Mouse (Mus musculus): Measurements from ENCODE around the gene Fam214a. TPM values are rescaled to one million over a fixed set of nuclear protein-coding genes. Genes with fewer than 3 reads are reported as not detected.
A peak's percentile ranks its signal among the peaks of the same experiment; 100 is the strongest.

The Fam214a gene
- polyA plus RNA-seq, 1 experiment from 2014 or later, result 19.2 TPM

- H3K36me3 ChIP-seq, result no peaks in the 10 kb centered on the region
- WGBS, result under 1% methylated on average over 10 of the region's 10 CpGs
- H3K4me2 ChIP-seq, result peak overlapping the region; percentile 68
- H3K9me3 ChIP-seq (replicated peaks), result no peaks in the 10 kb centered on the region
- H3K27ac ChIP-seq (replicated peaks), result 0 out of 2 replicates have a peak overlapping the region, but pooled peaks have one; percentile 82
- peak overlapping the region; percentile 91 for H3K4me3 ChIP-seq (replicated peaks)
- H3K27me3 ChIP-seq (replicated peaks), result no peaks in the 10 kb centered on the region
- H3K4me1 ChIP-seq, result peaks cover 21% of the 10 kb centered on the region
- no peak for ATAC-seq (ENCODE audit: low FRiP score)
- H3K9ac ChIP-seq (replicated peaks), result peak overlapping the region; percentile 91
Measured at GRCm38 (mm10) chr9:75038357-75038688, 85.6 kb downstream of the Fam214a start.

- no peak overlapping the region for H3K4me2 ChIP-seq
- WGBS, result 92% methylated on average over 2 of the region's 2 CpGs
- H3K4me3 ChIP-seq (replicated peaks), result no peak overlapping the region
- ATAC-seq (ENCODE audit: low FRiP score), result no peak
- peaks cover 21% of the 10 kb centered on the region for H3K4me1 ChIP-seq
- H3K27ac ChIP-seq (replicated peaks), result no peak overlapping the region
- H3K9ac ChIP-seq (replicated peaks), result no peak overlapping the region
- no peaks in the 10 kb centered on the region for H3K9me3 ChIP-seq (replicated peaks)
- no peaks in the 10 kb centered on the region for H3K27me3 ChIP-seq (replicated peaks)
- H3K36me3 ChIP-seq, result peaks cover 4% of the 10 kb centered on the region; the same call in 1 of the 2 replicates
Measured at GRCm38 (mm10) chr9:75040566-75040965, 87.9 kb downstream of the Fam214a start.

GRCm38 (mm10) chr9:75041840-75042525, 89.3 kb downstream of the Fam214a start:
- WGBS, result 90% methylated on average over 2 of the region's 2 CpGs

GRCm38 (mm10) chr9:75043191-75043590, 90.5 kb downstream of the Fam214a start:
- peaks cover 12% of the 10 kb centered on the region; the same call in 1 of the 2 replicates for H3K36me3 ChIP-seq
- H3K9ac ChIP-seq (replicated peaks), result no peak overlapping the region
- no peak overlapping the region for H3K4me2 ChIP-seq
- H3K27ac ChIP-seq (replicated peaks), result no peak overlapping the region
- peaks cover 20% of the 10 kb centered on the region for H3K4me1 ChIP-seq
- H3K27me3 ChIP-seq (replicated peaks), result no peaks in the 10 kb centered on the region
- no peaks in the 10 kb centered on the region for H3K9me3 ChIP-seq (replicated peaks)
- no peak overlapping the region for H3K4me3 ChIP-seq (replicated peaks)
- ATAC-seq (ENCODE audit: low FRiP score), result no peak
- WGBS, result 92% methylated on average over 2 of the region's 2 CpGs

More at GRCm38 (mm10) chr9:75041840-75042525, 89.3 kb downstream of the Fam214a start:
- peaks cover 21% of the 10 kb centered on the region for H3K4me1 ChIP-seq
- ATAC-seq (ENCODE audit: low FRiP score), result no peak
- H3K9me3 ChIP-seq (replicated peaks), result no peaks in the 10 kb centered on the region
- H3K27me3 ChIP-seq (replicated peaks), result no peaks in the 10 kb centered on the region
- H3K36me3 ChIP-seq, result peaks cover 12% of the 10 kb centered on the region; the same call in 1 of the 2 replicates
- no peak overlapping the region for H3K9ac ChIP-seq (replicated peaks)
- no peak overlapping the region for H3K27ac ChIP-seq (replicated peaks)
- H3K4me2 ChIP-seq, result no peak overlapping the region
- no peak overlapping the region for H3K4me3 ChIP-seq (replicated peaks)

- H3K9me3 ChIP-seq (replicated peaks), result no peaks in the 10 kb centered on the region
- no peak for ATAC-seq (ENCODE audit: low FRiP score)
Measured at GRCm38 (mm10) chr9:75047079-75047478, 94.4 kb downstream of the Fam214a start.

GRCm38 (mm10) chr9:75049100-75049499, 96.4 kb downstream of the Fam214a start:
- no peak overlapping the region for H3K4me3 ChIP-seq (replicated peaks)
- H3K9me3 ChIP-seq (replicated peaks), result no peaks in the 10 kb centered on the region
- ATAC-seq (ENCODE audit: low FRiP score), result no peak
- no peak overlapping the region for H3K4me2 ChIP-seq
- no peak overlapping the region for H3K9ac ChIP-seq (replicated peaks)
- H3K27ac ChIP-seq (replicated peaks), result no peak overlapping the region
- no peaks in the 10 kb centered on the region for H3K4me1 ChIP-seq
- no peaks in the 10 kb centered on the region for H3K27me3 ChIP-seq (replicated peaks)
- 79% methylated on average over 3 of the region's 3 CpGs for WGBS
- H3K36me3 ChIP-seq, result peaks cover 12% of the 10 kb centered on the region; the same call in 1 of the 2 replicates

More at GRCm38 (mm10) chr9:75047079-75047478, 94.4 kb downstream of the Fam214a start:
- Histone ChIP-seq H3K36me3 (peaks cover 12% of the 10 kb centered on the region; the same call in 1 of the 2 replicates), H3K27me3 (replicated peaks) (no peaks in the 10 kb centered on the region), H3K4me3 (replicated peaks) (no peak overlapping the region), H3K27ac (replicated peaks) (no peak overlapping the region), H3K9ac (replicated peaks) (no peak overlapping the region), H3K4me2 (no peak overlapping the region), H3K4me1 (no peaks in the 10 kb centered on the region)

GRCm38 (mm10) chr9:75050003-75050402, 97.3 kb downstream of the Fam214a start:
- Histone ChIP-seq H3K4me1 (no peaks in the 10 kb centered on the region), H3K27me3 (replicated peaks) (no peaks in the 10 kb centered on the region), H3K27ac (replicated peaks) (no peak overlapping the region), H3K9ac (replicated peaks) (no peak overlapping the region), H3K4me2 (no peak overlapping the region), H3K9me3 (replicated peaks) (no peaks in the 10 kb centered on the region), H3K4me3 (replicated peaks) (no peak overlapping the region), H3K36me3 (peaks cover 12% of the 10 kb centered on the region; the same call in 1 of the 2 replicates)
- 28% methylated on average over 3 of the region's 3 CpGs for WGBS
- ATAC-seq (ENCODE audit: low FRiP score), result peak; percentile 72; the same call in 1 of the 2 replicates

GRCm38 (mm10) chr9:75051841-75052240, 99.2 kb downstream of the Fam214a start:
- WGBS, result 89% methylated on average over 4 of the region's 4 CpGs
- Histone ChIP-seq H3K4me1 (no peaks in the 10 kb centered on the region), H3K27me3 (replicated peaks) (no peaks in the 10 kb centered on the region), H3K36me3 (peaks cover 5% of the 10 kb centered on the region), H3K27ac (replicated peaks) (no peak overlapping the region), H3K4me2 (no peak overlapping the region), H3K9me3 (replicated peaks) (no peaks in the 10 kb centered on the region), H3K4me3 (replicated peaks) (no peak overlapping the region), H3K9ac (replicated peaks) (no peak overlapping the region)
- no peak for ATAC-seq (ENCODE audit: low FRiP score)

- H3K9ac ChIP-seq (replicated peaks), result no peak overlapping the region
- no peak for ATAC-seq (ENCODE audit: low FRiP score)
- 90% methylated on average over 5 of the region's 5 CpGs for WGBS
- peaks cover 24% of the 10 kb centered on the region for H3K36me3 ChIP-seq
- no peaks in the 10 kb centered on the region for H3K4me1 ChIP-seq
- no peak overlapping the region for H3K27ac ChIP-seq (replicated peaks)
- H3K4me3 ChIP-seq (replicated peaks), result no peak overlapping the region
- H3K9me3 ChIP-seq (replicated peaks), result no peaks in the 10 kb centered on the region
- no peak overlapping the region for H3K4me2 ChIP-seq
- no peaks in the 10 kb centered on the region for H3K27me3 ChIP-seq (replicated peaks)
Measured at GRCm38 (mm10) chr9:75055046-75055445, 102.4 kb downstream of the Fam214a start.

- Histone ChIP-seq H3K27ac (replicated peaks) (no peak overlapping the region), H3K36me3 (0 out of 2 replicates have a peak, but pooled peaks cover under 1% of the 10 kb centered on the region), H3K4me3 (replicated peaks) (no peak overlapping the region), H3K27me3 (replicated peaks) (no peaks in the 10 kb centered on the region), H3K4me2 (no peak overlapping the region), H3K9ac (replicated peaks) (no peak overlapping the region), H3K9me3 (replicated peaks) (no peaks in the 10 kb centered on the region), H3K4me1 (peaks cover 5% of the 10 kb centered on the region; the same call in 1 of the 2 replicates)
- no peak for ATAC-seq (ENCODE audit: low FRiP score)
- WGBS, result 67% methylated on average over 9 of the region's 9 CpGs
Measured at GRCm38 (mm10) chr9:75064678-75065331, 112.1 kb downstream of the Fam214a start.

- Histone ChIP-seq H3K27ac (replicated peaks) (peak within 1 kb of the TSS; percentile 98), H3K27me3 (replicated peaks) (no peaks in the 10 kb centered on the region), H3K9ac (replicated peaks) (peak within 1 kb of the TSS; percentile 98), H3K9me3 (replicated peaks) (no peaks in the 10 kb centered on the region), H3K36me3 (no peaks in the 10 kb centered on the region), H3K4me3 (replicated peaks) (peak within 1 kb of the TSS; percentile 86), H3K4me2 (peak within 1 kb of the TSS; percentile 68), H3K4me1 (peaks cover 23% of the 10 kb centered on the region)
- WGBS, result 20% methylated on average over 23 of the region's 23 CpGs
- ATAC-seq (ENCODE audit: low FRiP score), result peak; percentile 73
Measured at GRCm38 (mm10) chr9:75070457-75071028, 117.9 kb downstream of the Fam214a start, which contains the start of gene Myo5a. TSS of gene Myo5a (plus strand) at chr9:75071015.
